Mouse (Mus musculus) kidney, embryonic 14.5 days (tissue): ENCODE results near the gene Fbxo4. TPM values are rescaled to one million over a fixed set of nuclear protein-coding genes. Genes with fewer than 3 reads are reported as not detected.

Source experiments
- ATAC-seq: fragments of 200-750 bp; cut with Nextera tagmentation; 2 replicates; pipeline ENCODE4 v1.8.0; 2017; ENCODE audit warnings: moderate number of reproducible peaks, mild to moderate bottlenecking, moderate TSS enrichment, moderate library complexity; ENCODE audit not compliant: low FRiP score, low TSS enrichment
- H3K27ac ChIP-seq: fragments of 300-500 bp; sonication (generic); 2 replicates; pipeline ENCODE4 v1.5.1; 2014; ENCODE audit warnings: low read depth, mild to moderate bottlenecking, low read length, moderate library complexity, mixed read lengths
- H3K27me3 ChIP-seq: fragments of 300-500 bp; sonication (generic); 2 replicates; pipeline ENCODE4 v1.6.1; 2014; ENCODE audit warnings: mild to moderate bottlenecking, low read length; ENCODE audit not compliant: control insufficient read depth, insufficient read depth
- H3K36me3 ChIP-seq: fragments of 300-500 bp; sonication (generic); 2 replicates; pipeline ENCODE4 v1.6.1; 2014; ENCODE audit warnings: low read length, mixed read lengths; ENCODE audit not compliant: control insufficient read depth, insufficient read depth
- H3K4me1 ChIP-seq: fragments of 300-500 bp; sonication (generic); 2 replicates; pipeline ENCODE4 v1.6.1; 2014; ENCODE audit warnings: low read length, mixed read lengths; ENCODE audit not compliant: control insufficient read depth, insufficient read depth
- H3K4me2 ChIP-seq: fragments of 300-500 bp; sonication (generic); replicated peaks from 2 replicates; pipeline ENCODE4 v1.6.1; 2014; ENCODE audit warnings: low read depth, mild to moderate bottlenecking, low read length
- H3K4me3 ChIP-seq: fragments of 300-500 bp; sonication (generic); 2 replicates; pipeline ENCODE4 v1.5.1; 2014; ENCODE audit warnings: mild to moderate bottlenecking, low read length
- H3K9ac ChIP-seq: fragments of 300-500 bp; sonication (generic); 2 replicates; pipeline ENCODE4 v1.6.1; 2014; ENCODE audit warnings: low read depth, mild to moderate bottlenecking, low read length, moderate library complexity
- H3K9me3 ChIP-seq: fragments of 300-500 bp; sonication (generic); 2 replicates; pipeline ENCODE4 v1.6.1; 2016; ENCODE audit warnings: low read length; ENCODE audit not compliant: control insufficient read depth
- WGBS: fragments of 180-500 bp; shearing (Covaris S2); extraction: QIAGEN DNeasy Blood & Tissue Kit; methylation state at CpG from one replicate; pipeline ENCODE4 v1.1.7; 2014; 5-methylcytosine and 5-hydroxymethylcytosine counted together
- polyA plus RNA-seq: library from polyadenylated mRNA; unstranded; fragments of >200 nt; fragmentation: Nextera tagmentation; extraction: Ambion mirVana; gene quantifications from 2 replicates; pipeline ENCODE4 v1.2.1, GENCODE M21; 2014

The Fbxo4 gene
- polyA plus RNA-seq, 1 experiment from 2014 or later, result 12.7 TPM

DNA sequence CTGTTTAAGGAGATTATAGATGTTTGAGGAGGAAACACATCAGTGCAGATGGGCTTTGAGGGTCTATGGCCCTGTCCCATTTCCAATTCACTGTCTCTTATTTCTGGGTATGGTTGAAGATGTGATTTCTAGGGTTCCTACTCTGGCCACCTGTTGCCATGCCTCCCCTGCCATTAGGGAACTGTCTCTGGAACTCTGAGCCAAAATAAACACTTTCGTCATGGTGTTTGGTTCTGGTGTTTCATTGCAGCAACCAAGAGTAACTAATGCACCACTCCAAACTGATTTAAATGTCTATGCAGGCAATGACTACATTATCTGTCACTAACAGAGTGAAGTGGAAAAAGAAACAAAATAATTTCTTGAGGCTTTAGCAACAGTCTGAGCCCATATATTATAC, 19.3 kb downstream of the Fbxo4 start:
- Histone ChIP-seq H3K27me3 (no peaks in the 10 kb centered on the region), H3K27ac (no peak overlapping the region), H3K9me3 (no peaks in the 10 kb centered on the region), H3K4me2 (no peak overlapping the region), H3K9ac (no peak overlapping the region), H3K36me3 (no peaks in the 10 kb centered on the region), H3K4me3 (no peak overlapping the region), H3K4me1 (no peaks in the 10 kb centered on the region)
- WGBS, result 30% methylated on average over 1 of the region's 1 CpGs
- ATAC-seq, result peak; percentile 77

DNA sequence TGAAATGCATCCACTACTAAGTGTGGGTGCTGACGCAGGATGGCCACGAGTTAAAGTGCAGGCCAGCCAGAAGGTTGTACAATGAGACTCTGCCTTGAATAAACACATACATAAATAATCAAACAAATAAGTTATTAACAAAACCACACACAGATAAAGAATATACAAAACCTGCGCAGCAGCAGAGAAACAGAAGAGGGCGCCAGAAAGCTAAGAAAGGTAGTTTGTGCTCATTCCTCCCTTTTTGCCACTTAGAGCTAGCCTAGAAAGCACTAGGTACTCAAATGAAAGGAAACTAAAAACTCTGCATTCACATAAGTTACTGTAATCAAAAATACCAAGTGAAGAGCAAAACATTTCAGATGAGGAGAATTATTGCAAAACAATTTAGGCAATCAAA, 21.4 kb downstream of the Fbxo4 start:
- H3K27me3 ChIP-seq, result no peaks in the 10 kb centered on the region
- 20% methylated on average over 4 of the region's 4 CpGs for WGBS

DNA sequence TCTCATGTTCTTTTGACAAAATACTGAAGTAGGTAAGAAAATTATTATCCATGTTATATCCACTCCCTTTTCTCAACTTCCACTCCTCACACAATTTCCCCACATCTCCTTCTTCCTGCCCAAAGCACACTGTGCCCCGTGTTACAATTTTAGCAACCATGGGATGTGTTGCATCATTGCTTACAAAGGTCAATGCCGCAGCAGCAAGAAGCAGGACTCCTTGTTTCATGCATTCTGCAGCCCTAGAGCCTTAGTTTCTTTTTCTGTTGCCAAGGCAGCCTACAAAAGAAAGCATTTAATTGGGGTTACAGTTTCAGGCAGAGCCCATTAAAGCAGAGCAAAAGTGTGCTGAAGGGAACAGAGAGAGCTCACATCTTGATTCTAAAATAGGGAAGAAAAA, 24.4 kb downstream of the Fbxo4 start:
- no peaks in the 10 kb centered on the region for H3K36me3 ChIP-seq
- H3K4me3 ChIP-seq, result no peak overlapping the region
- no peak for ATAC-seq
- H3K9me3 ChIP-seq, result no peaks in the 10 kb centered on the region
- WGBS, result 88% methylated on average over 2 of the region's 2 CpGs
- H3K27ac ChIP-seq, result no peak overlapping the region
- no peak overlapping the region for H3K9ac ChIP-seq
- no peaks in the 10 kb centered on the region for H3K4me1 ChIP-seq
- no peak overlapping the region for H3K4me2 ChIP-seq
- no peaks in the 10 kb centered on the region for H3K27me3 ChIP-seq

More for the DNA sequence above, 21.4 kb downstream of the Fbxo4 start:
- no peak for ATAC-seq
- Histone ChIP-seq H3K4me1 (no peaks in the 10 kb centered on the region), H3K36me3 (no peaks in the 10 kb centered on the region), H3K9me3 (no peaks in the 10 kb centered on the region), H3K9ac (no peak overlapping the region), H3K4me2 (no peak overlapping the region), H3K4me3 (no peak overlapping the region), H3K27ac (no peak overlapping the region)

DNA sequence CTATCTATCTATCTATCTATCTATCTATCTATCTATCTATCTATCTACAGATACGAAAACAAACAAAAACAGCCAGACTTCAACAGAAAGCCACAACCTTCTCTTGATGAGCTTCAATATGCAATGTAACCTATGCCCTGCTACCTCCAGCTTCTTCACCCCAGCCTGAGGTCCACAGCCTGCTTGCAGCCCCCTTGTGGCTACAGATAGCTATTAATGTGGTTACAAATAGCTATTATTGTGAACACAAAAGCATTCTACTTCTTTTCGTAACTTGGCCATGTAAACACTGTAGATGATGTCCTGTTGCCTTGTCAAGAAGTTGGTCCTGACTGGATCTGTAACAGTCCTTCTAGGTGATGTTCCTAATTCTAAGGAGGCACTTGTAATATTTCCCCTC, 41.2 kb downstream of the Fbxo4 start:
- Histone ChIP-seq H3K9ac (no peak overlapping the region), H3K9me3 (no peaks in the 10 kb centered on the region), H3K4me1 (no peaks in the 10 kb centered on the region), H3K4me3 (no peak overlapping the region), H3K27ac (no peak overlapping the region), H3K27me3 (no peaks in the 10 kb centered on the region), H3K4me2 (no peak overlapping the region), H3K36me3 (no peaks in the 10 kb centered on the region)
- 90% methylated on average over 2 of the region's 2 CpGs for WGBS
- ATAC-seq, result no peak

DNA sequence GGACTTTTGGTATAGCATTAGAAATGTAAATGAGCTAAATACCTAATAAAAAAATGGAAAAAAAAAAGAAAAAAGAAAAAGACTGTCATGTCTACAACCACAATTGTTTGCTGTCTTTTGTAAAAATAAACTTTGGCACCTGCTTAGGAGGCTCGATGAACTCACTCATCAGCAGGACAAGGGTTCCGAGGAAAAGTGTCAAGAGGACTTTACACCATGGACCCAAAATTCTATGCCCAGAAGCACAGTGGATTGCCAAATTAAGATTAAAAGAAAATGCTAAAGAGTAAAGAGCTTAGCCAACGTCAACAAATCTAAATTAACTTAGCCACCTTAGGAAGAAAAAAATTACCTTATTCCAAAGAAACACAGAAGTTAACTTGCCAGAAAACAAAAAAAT, 43.3 kb downstream of the Fbxo4 start:
- no peak for ATAC-seq
- Histone ChIP-seq H3K27me3 (no peaks in the 10 kb centered on the region), H3K27ac (no peak overlapping the region), H3K9me3 (no peaks in the 10 kb centered on the region), H3K4me3 (no peak overlapping the region), H3K4me2 (no peak overlapping the region), H3K4me1 (no peaks in the 10 kb centered on the region), H3K36me3 (no peaks in the 10 kb centered on the region), H3K9ac (no peak overlapping the region)
- WGBS, result 86% methylated on average over 3 of the region's 3 CpGs

DNA sequence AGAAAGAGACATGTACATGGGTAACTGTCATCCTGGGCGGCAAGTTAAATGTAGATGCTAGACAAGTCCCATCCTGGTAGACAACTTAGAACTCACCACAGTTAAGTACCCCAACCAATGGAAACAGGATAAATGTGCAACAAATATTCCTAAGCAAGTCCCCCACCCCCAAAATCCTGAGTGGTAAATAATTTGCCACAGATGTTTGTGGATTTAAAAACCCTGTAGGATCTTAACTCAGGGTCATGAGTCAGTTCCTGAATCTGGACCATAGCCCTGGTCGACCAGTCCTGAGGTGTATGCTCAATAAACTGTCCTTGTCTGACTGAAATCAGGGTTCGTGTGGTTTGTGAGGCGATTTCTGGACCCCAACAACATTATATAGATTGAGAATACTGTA, 45.9 kb downstream of the Fbxo4 start:
- no peaks in the 10 kb centered on the region for H3K36me3 ChIP-seq
- no peaks in the 10 kb centered on the region for H3K4me1 ChIP-seq
- H3K4me2 ChIP-seq, result no peak overlapping the region
- ATAC-seq, result no peak
- no peak overlapping the region for H3K9ac ChIP-seq
- H3K27ac ChIP-seq, result no peak overlapping the region
- no peaks in the 10 kb centered on the region for H3K27me3 ChIP-seq
- no peak overlapping the region for H3K4me3 ChIP-seq
- no peaks in the 10 kb centered on the region for H3K9me3 ChIP-seq
- WGBS, result 90% methylated on average over 4 of the region's 4 CpGs

DNA sequence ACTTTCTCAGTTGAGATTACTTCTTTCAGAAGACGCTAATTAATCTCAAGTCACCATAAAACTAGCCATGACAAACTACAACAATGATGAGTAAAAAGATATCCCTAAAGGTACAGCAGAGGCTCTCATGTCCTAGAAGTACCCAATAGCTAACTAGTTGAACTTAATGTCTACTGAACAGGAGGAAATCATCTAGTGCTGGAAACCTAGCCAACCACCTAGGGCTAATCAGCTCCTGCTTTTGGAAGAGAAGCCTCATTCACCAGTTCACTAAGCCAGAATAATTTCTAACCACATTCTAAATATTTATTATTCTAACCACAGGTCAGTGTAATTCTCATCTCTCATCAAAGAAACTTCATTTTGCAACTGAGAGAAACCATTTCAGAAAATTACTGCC, 47.4 kb downstream of the Fbxo4 start:
- H3K27me3 ChIP-seq, result no peaks in the 10 kb centered on the region
- no peak overlapping the region for H3K4me2 ChIP-seq
- no peak overlapping the region for H3K27ac ChIP-seq
- no peak overlapping the region for H3K4me3 ChIP-seq
- H3K9me3 ChIP-seq, result no peaks in the 10 kb centered on the region
- WGBS, result 100% methylated on average over 1 of the region's 1 CpGs
- H3K36me3 ChIP-seq, result no peaks in the 10 kb centered on the region
- H3K4me1 ChIP-seq, result no peaks in the 10 kb centered on the region
- no peak for ATAC-seq
- H3K9ac ChIP-seq, result no peak overlapping the region

Other genes starting within 250 kb of the Fbxo4 start
- 25.3 and 51.3 TPM in 2 replicates for gene AW549877, start 16.2 kb upstream of the Fbxo4 start, polyA plus RNA-seq
- 192 and 254 TPM in 2 replicates for gene Oxct1, start 46.8 kb upstream of the Fbxo4 start, polyA plus RNA-seq